Mouse (Mus musculus) adrenal gland, postnatal 4 days (tissue): Measurements from ENCODE around the gene Zbtb43. TPM values are rescaled to one million over a fixed set of nuclear protein-coding genes. Genes with fewer than 3 reads are reported as not detected.

Source experiments
- DNase-seq, 2 experiments: peaks; one replicate each; pipeline ENCODE4 v3.0.0; 2021 to 2022; ENCODE audit warnings: low spot score in 2 of 2, mixed read lengths in 2 of 2
- total RNA-seq, 2 experiments: library from RNA; stranded (reverse); gene quantifications; 2 replicates each; pipeline ENCODE4 v1.2.3; 2021

Zbtb43 gene
- total RNA-seq, 2 experiments from 2014 or later, result 21.5 to 24.1 TPM

GRCm38 (mm10) chr2:33455350-33455749, 13.0 kb downstream of the Zbtb43 start:
- no peak for DNase-seq

- DNase-seq, result no peak
Observed at GRCm38 (mm10) chr2:33454816-33455215, 13.5 kb downstream of the Zbtb43 start.

- DNase-seq, result no peak
Observed at GRCm38 (mm10) chr2:33453476-33453875, 14.9 kb downstream of the Zbtb43 start.

GRCm38 (mm10) chr2:33452721-33453120, 15.6 kb downstream of the Zbtb43 start:
- no peak for DNase-seq

GRCm38 (mm10) chr2:33452140-33452539, 16.2 kb downstream of the Zbtb43 start:
- no peak for DNase-seq

DNA sequence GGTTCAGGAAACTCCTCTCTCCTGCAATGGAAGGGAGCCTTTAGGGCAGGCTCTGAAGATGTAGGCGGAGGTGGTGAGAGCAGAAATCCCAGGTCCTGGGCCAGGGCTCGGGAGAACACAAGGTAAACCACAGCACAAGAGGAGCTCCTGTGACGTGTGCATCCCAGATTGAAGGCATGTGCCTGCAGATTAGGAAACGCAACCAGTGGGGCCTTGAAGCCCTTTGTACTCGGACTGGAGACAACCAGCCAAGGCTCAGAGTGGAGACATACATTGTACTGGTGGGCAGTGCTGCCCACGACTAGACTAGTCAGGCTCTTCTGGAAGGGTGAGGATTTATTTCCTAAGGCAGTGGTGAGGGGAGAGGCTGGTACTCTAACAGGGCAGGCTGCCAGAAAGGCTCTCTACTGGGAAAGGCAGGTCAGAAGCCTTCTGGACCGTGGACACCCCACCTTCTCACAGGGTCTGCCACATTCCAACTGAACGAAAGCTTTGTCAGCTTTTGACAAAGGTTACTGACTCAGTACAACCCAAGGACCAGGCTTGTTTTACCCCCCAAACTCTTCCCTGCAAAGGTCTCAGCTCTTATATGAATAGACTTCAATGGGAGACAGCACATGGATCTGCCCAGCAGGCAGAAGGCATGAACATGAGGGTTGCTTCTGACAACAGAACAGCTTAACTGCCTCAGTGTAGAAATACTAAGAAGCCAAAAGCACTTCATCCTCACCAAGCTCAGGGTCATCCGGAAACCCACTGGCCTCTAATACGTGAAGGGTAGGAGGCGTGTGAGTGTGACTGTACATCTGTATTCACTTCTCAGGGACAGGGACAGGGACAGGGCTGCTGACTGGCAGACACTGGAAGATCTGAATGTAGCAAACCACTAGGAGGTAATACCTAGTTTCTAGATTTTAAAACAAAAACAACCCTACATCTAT, 17.1 kb downstream of the Zbtb43 start:
- DNase-seq, result no peak

DNA sequence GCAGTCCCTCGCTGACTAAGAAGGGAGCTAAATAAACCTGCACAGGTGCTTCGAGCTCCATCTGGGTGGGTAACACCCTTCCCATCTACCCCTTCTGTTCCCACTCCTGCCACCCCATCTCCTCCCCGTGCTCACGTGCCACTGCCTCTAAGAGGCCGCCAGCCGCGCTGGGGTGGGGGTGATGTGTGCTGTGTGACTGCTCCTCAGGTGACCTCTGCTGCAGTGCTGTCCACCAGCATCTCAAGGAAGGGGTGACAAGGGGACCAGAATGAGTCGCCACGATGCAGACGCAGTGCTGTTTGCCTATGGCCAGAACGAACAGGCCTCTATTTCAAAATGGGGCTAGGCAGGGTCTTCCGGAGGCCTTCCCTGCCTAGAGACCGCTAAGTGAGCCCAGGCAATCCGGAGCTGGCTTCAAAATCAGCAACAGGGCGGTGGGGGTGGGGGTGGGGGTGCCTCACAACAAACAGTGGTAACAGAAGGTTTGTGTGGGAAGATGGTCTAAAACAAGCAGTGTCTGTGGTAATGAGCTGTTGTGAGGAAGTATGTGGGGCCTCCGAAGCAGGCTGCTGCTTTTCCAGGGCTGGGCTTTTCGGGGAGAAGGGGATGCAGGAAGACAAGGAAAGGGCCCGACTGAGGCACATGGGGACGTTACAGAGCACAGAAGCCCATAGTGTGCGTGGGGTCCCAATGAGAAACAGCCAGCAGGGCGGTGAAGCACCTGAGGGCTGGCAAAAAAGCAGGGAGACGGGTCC, 19.1 kb downstream of the Zbtb43 start:
- DNase-seq, result no peak

GRCm38 (mm10) chr2:33446796-33447195, 21.6 kb downstream of the Zbtb43 start:
- DNase-seq, result no peak

- DNase-seq, result no peak
Observed at GRCm38 (mm10) chr2:33445741-33446140, 22.6 kb downstream of the Zbtb43 start.

DNA sequence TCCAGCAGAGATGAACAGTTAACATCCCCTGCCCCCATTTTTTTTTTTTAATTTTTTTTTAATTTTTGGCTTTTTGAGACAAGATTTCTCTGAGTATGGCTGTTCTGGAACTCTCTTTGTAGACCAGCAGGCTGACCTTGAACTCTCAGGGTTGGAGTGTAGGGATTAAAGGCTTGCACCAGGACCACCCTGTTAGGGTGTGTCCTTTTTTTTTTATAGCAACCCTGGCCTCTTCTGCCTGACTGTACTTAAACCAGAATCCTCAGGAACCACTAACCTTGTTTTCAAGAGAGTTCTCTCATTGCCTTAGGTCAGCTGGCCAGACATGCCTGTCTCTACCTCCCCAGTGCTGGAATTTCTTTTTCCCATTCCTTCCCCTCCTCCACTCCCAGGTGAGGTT, 23.5 kb downstream of the Zbtb43 start:
- DNase-seq, result no peak

DNA sequence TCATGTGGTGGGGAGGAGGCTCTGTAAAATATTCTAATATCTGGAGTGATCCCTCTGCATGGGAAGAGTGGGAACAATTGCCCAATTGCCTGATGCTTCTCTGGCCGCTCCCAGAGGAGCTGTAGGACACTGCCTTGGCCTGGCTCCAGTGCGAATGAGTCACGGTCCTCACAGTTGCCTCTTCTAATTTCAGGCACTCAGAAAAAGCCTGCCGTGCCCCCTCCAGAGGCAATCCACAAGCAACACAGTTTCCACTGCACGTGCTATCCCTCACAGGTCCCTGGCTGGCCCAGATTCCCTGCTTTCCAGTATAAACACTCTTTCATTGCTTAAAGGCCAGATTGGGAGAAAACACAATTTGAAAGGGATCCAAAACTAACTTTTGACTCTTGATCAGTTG, 24.0 kb downstream of the Zbtb43 start:
- DNase-seq, result peak; percentile 58 to 76

GRCm38 (mm10) chr2:33442701-33443100, 25.7 kb downstream of the Zbtb43 start:
- DNase-seq, result no peak

DNA sequence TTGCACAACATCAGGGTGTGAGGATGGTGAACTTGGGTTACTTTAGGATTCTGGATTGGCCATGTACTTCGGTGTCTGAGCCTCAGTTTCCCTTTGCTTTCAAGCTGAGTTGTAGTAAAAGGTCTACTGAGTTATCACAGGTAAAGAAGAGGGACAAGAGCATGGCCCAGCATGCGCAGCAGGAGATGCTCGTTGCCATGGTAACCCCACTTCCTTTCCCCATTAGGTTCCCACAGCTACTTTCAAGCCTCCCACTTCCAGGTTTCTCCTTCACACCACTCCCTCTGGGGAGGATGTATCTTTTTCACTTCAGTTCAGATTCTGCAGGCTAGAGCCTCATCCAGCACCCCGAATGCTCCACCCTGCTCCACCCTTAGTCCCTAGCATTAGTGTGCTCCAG, 27.5 kb downstream of the Zbtb43 start:
- DNase-seq, result no peak

GRCm38 (mm10) chr2:33439980-33440670, 28.2 kb downstream of the Zbtb43 start:
- no peak for DNase-seq

GRCm38 (mm10) chr2:33439471-33439881, 28.9 kb downstream of the Zbtb43 start:
- no peak for DNase-seq

DNA sequence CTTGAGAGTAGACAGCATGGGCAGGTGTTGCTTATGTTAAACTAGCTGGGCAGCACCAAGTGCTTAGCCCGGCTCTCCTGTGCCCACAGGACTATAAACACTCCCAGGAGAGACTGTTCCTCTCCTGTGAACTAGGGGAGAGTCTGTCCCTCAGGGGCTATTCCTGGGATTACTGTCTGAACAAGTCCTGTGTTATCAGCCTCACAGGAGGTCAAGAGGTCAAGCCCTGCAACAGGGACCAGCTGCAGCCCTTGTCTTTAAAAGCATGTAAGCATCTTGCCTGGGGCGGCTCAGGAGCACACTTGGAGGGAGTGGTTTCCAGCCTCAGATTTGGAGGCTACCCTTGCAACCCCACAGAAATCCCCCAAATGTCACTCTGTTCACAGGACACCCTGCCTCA, 30.0 kb downstream of the Zbtb43 start:
- DNase-seq, result no peak

DNA sequence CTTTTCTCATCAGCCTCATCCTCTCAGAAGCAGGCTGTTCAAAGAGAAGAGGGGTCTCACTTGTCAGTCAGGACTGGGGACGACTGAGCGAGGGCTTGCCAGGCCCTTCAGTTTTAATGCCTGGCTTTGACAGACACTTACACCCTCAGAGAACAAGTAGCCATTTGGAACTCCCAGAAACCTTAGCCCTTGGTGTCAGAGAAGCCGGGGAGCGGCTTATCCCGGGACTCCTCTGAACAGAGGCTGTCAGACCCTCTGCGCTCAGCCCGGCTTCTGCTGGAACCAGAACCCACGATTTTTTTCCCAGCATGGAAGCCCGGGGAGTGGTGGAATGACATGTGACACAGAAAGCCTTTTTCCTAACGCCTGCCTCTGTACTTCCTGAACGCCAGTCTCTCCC, 31.2 kb downstream of the Zbtb43 start:
- no peak for DNase-seq

- no peak for DNase-seq
Observed at GRCm38 (mm10) chr2:33436035-33436580, 32.3 kb downstream of the Zbtb43 start.

GRCm38 (mm10) chr2:33435036-33435650, 33.2 kb downstream of the Zbtb43 start:
- DNase-seq, result no peak

DNA sequence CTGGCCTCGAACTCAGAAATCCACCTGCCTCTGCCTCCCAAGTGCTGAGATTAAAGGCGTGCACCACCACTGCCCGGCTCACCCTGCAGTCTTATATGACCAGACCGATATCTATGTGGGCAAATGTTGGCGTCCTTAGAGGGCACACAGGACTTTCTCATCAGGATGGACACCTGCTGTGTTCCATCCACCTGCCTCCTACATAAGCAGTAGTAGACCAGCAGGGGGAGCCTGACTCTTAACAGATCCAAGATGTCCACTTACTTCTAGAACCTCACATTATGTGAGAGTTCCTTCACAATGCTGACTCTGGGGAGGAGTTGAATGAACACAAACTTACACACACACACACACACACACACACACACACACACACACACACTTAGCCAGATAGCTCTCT, 35.5 kb downstream of the Zbtb43 start:
- no peak for DNase-seq
